Mouse (Mus musculus) bone marrow macrophage, adult 2 months (primary cell): ENCODE data around the gene Krtap26-1. TPM values are rescaled to one million over a fixed set of nuclear protein-coding genes. Genes with fewer than 3 reads are reported as not detected.

Source experiments
- H3K27ac ChIP-seq: 2 replicates; pipeline ENCODE4 v1.5.1; 2012; ENCODE audit warnings: low read depth, low read length; ENCODE audit not compliant: insufficient read depth
- H3K4me1 ChIP-seq: 2 replicates; pipeline ENCODE4 v1.6.1; 2012; ENCODE audit warnings: low read length; ENCODE audit not compliant: control insufficient read depth, insufficient read depth
- H3K4me3 ChIP-seq: 2 replicates; pipeline ENCODE4 v1.5.1; 2012; ENCODE audit warnings: mild to moderate bottlenecking, low read length, moderate library complexity; ENCODE audit not compliant: insufficient read depth
- CTCF ChIP-seq: IDR thresholded peaks from 2 replicates; pipeline ENCODE4 v1.5.1; 2012; ENCODE audit warnings: low read depth, mild to moderate bottlenecking, low read length, moderate library complexity
- POLR2A ChIP-seq: IDR thresholded peaks from 2 replicates; pipeline ENCODE4 v1.6.1; 2012; ENCODE audit warnings: mild to moderate bottlenecking, low read depth, low read length, borderline replicate concordance
- polyA plus RNA-seq: library from polyadenylated mRNA; stranded (reverse); fragments of >200 nt; gene quantifications from 2 replicates; pipeline ENCODE4 v1.2.4, GENCODE M21; 2012; ENCODE audit not compliant: missing spikeins, insufficient read depth, insufficient read length

Krtap26-1 gene
- polyA plus RNA-seq: not detected in 2 replicates

GRCm38 (mm10) chr16:88647358-88647846, at the start of gene Krtap26-1:
Gene Krtap26-1 (minus strand): TSS chr16:88647796.
- Histone ChIP-seq H3K4me3 (no peak within 1 kb of the TSS), H3K27ac (no peak within 1 kb of the TSS), H3K4me1 (no peaks in the 10 kb centered on the region)
- no peak for TF ChIP-seq POLR2A
- no peak for TF ChIP-seq CTCF

- H3K4me1 ChIP-seq: no peaks in the 10 kb centered on the region
- TF ChIP-seq CTCF: no peak
- no peak for TF ChIP-seq POLR2A
Observed at GRCm38 (mm10) chr16:88696256-88696655, 48.7 kb upstream of the Krtap26-1 start.

DNA sequence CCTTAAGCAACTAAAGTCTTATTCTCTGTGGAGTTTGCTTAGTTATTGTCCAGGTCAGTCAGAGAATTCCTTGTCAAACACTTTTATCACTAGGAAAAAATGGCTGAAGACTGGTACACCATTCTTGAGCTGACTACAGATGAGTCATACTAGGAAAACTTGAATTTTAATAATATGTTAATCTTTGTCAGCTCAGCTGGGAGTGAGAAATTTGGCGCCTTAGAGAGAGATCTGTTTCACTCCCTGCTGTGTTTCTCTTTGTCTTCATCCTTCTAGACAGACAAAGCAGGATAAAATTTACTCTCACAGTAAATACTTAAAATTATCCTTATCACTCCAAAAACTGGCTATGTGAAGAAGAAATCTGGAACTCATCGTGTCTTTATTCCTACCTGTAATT, 33.7 kb upstream of the Krtap26-1 start:
- TF ChIP-seq CTCF: no peak
- TF ChIP-seq POLR2A: no peak
- Histone ChIP-seq H3K4me1 (no peaks in the 10 kb centered on the region), H3K4me3 (no peak overlapping the region), H3K27ac (no peak overlapping the region)

More at GRCm38 (mm10) chr16:88696256-88696655, 48.7 kb upstream of the Krtap26-1 start:
- Histone ChIP-seq H3K27ac (no peak overlapping the region), H3K4me3 (no peak overlapping the region)

DNA sequence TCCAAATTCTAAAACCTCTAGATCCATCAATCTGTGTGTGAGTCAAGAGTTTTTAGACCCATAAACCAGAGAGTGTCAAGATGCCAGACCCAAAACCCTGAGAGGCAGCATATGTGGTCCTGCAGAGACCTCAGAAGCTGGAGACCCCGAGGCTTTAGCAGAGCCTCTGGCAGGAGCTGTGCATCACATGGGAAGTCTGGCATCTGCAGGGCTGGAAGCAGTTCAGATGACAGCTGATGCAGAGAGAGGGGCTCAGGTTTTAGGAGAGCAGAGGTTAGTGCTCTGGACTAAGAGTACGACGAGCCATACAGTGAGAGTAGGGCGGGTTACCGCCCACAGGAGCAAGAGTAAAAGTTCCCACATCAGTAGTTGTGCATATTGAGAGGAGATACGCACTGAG, 31.5 kb upstream of the Krtap26-1 start:
- no peak for TF ChIP-seq CTCF
- H3K4me3 ChIP-seq: no peak overlapping the region

DNA sequence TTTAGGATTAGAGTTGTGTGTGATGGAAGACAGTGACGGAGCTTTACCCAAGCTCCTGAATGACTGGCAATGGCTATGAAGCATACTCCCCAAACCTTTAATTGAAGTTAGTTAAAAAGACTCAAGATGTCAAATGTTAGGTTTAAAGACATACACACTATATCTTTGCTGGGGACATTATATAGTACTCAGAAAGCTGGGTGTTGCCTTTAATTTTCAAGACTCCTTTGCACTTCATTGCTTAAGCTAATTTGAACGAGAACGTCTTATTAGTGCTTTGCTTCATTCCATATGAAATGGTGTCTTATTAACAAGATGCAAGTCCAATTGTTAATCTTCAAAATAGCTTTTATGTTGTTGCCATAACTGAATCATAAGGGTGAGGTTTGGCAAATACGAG, 24.0 kb upstream of the Krtap26-1 start, which contains the start of gene Krtap27-1:
Gene Krtap27-1, minus strand, starts transcription at position 101 of the 400 bp plus-strand sequence.
- no peak for TF ChIP-seq POLR2A
- TF ChIP-seq CTCF: no peak

More for the DNA sequence above, 31.5 kb upstream of the Krtap26-1 start:
- H3K4me1 ChIP-seq: no peaks in the 10 kb centered on the region
- H3K27ac ChIP-seq: no peak overlapping the region

GRCm38 (mm10) chr16:88657426-88657825, 9.8 kb upstream of the Krtap26-1 start:
- H3K4me3 ChIP-seq: no peak overlapping the region
- no peak overlapping the region for H3K27ac ChIP-seq
- no peaks in the 10 kb centered on the region for H3K4me1 ChIP-seq
- TF ChIP-seq CTCF (no peak), POLR2A (no peak)

More for the DNA sequence above, 24.0 kb upstream of the Krtap26-1 start, which contains the start of gene Krtap27-1:
- H3K4me3 ChIP-seq: no peak within 1 kb of the TSS
- no peaks in the 10 kb centered on the region for H3K4me1 ChIP-seq
- H3K27ac ChIP-seq: no peak within 1 kb of the TSS

GRCm38 (mm10) chr16:88651952-88652351, 4.4 kb upstream of the Krtap26-1 start:
- no peak overlapping the region for H3K27ac ChIP-seq
- TF ChIP-seq POLR2A (no peak), CTCF (no peak)
- no peak overlapping the region for H3K4me3 ChIP-seq
- H3K4me1 ChIP-seq: no peaks in the 10 kb centered on the region

GRCm38 (mm10) chr16:88651082-88651481, 3.5 kb upstream of the Krtap26-1 start:
- TF ChIP-seq POLR2A: no peak
- TF ChIP-seq CTCF: no peak

DNA sequence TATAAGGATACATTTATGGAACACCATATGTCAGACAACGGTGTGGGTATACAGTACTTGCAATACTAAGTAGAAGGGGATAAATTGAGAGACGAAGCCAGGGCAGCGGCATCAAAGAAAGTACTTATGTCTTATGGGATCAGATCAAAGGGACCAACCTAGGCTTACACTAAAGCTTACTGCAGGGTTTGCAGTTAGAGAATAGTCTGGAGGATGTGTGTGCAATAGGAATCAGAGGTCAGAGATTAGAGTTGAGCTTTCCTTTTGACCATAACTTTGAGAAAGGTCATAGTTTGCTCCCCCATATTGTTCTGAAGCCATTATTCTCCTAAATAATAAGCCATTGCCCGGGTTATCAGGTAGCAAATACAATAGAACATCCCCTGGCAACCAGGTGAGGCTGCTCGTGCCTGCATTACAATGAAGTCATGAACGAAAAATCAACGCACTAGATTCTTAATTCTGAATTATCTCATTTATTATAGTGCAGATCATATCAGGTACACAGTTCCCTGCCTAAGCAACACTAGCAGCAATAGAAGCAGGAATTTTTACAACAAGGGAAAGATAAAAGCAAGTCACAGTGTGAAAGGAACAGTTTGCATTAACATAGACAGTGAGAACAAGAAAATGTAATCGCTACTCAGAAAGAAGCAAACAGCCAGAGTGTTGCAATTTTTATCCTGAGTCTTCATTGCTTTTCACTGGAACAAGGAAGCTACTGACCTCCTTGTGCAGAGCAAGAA, 1.1 kb downstream of the Krtap26-1 start:
- no peak overlapping the region for H3K4me3 ChIP-seq
- no peaks in the 10 kb centered on the region for H3K4me1 ChIP-seq
- H3K27ac ChIP-seq: no peak overlapping the region
- no peak for TF ChIP-seq CTCF
- no peak for TF ChIP-seq POLR2A

More at GRCm38 (mm10) chr16:88651082-88651481, 3.5 kb upstream of the Krtap26-1 start:
- no peak overlapping the region for H3K4me3 ChIP-seq
- H3K27ac ChIP-seq: no peak overlapping the region
- no peaks in the 10 kb centered on the region for H3K4me1 ChIP-seq

DNA sequence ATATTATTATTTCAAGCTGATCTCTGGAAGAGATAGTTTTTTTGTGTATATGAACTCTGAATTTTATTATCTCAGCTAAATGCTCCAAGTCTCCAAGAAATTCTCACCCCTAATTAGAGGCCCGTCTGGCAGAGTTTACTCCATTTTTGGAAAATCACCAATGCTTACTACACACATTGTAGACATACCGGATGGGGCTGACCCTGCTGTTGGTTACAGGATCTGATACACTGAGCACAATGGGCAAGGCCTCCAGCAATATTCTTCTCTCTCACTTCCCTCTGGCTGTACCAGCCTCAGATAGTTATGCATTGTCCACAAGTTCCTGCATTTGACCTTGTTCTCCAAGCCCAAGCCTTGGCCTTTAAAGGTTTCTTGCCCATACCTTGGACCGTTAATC, 7.5 kb downstream of the Krtap26-1 start:
- no peak for TF ChIP-seq POLR2A
- no peak for TF ChIP-seq CTCF
- no peaks in the 10 kb centered on the region for H3K4me1 ChIP-seq

More for the DNA sequence above, 7.5 kb downstream of the Krtap26-1 start:
- no peak overlapping the region for H3K27ac ChIP-seq
- no peak overlapping the region for H3K4me3 ChIP-seq
